Mouse (Mus musculus) spleen, postnatal 0 days (tissue): ENCODE measurements around the gene Gm9821. TPM values are rescaled to one million over a fixed set of nuclear protein-coding genes. Genes with fewer than 3 reads are reported as not detected.

Experiments used
- polyA plus RNA-seq: library from polyadenylated mRNA; unstranded; fragments of >200 nt; fragmentation: Nextera tagmentation; extraction: Ambion mirVana; gene quantifications from 2 replicates; pipeline ENCODE4 v1.2.1, GENCODE M21; 2015

The Gm9821 gene
- 1.1 TPM in 2 replicates for polyA plus RNA-seq

DNA sequence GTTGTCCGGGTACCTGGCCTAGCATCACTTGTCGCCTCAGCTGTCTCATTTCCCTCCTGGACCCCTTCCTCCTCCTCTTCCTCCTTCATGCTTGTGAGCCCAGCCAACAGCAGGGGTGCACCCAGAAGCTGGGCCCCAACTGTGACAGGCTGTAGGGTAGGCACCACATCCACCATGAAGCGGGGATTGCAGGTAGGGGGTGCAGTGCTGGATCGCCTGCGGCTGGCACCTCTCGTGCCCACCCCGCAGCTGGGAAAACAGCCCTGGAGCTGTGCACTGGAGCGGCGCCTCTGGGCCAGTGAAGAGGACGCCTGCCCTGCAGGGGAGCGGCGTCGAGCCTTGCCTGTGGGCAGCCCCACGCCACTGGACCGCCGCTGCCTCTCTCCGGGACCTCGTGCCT lies at the start of gene Gm9821:
Gm9821 (plus strand) TSS at position 221 of the 400 bp plus-strand sequence.

GRCm38 (mm10) chr2:91926949-91927348 lies 18.6 kb upstream of the Gm9821 start, which contains the start of gene Chrm4:
Gene Chrm4 (plus strand): TSS chr2:91927249.

GRCm38 (mm10) chr2:91932160-91932711 lies 13.3 kb upstream of the Gm9821 start, which contains the start of gene Mdk:
Gene Mdk (minus strand): TSS chr2:91932297.

GRCm38 (mm10) chr2:91975581-91976541 lies 30.4 kb downstream of the Gm9821 start, which contains the start of gene Dgkz:
Gene Dgkz (minus strand): TSS chr2:91975864.

Other genes with a start within 250 kb of the Gm9821 start
- 10.0 and 12.2 TPM in 2 replicates for gene Atg13, start 235.1 kb upstream of the Gm9821 start, polyA plus RNA-seq
- 6.7 and 9.3 TPM in 2 replicates for gene Harbi1, start 234.9 kb upstream of the Gm9821 start, polyA plus RNA-seq
- 5.9 and 6.6 TPM in 2 replicates for gene Ambra1, start 215.6 kb upstream of the Gm9821 start, polyA plus RNA-seq
- gene Chrm4, start 18.5 kb upstream of the Gm9821 start, polyA plus RNA-seq: 0.32 and 0.38 TPM in 2 replicates
- gene Mdk, start 13.4 kb upstream of the Gm9821 start, polyA plus RNA-seq: 74.6 and 106 TPM in 2 replicates
- 24.0 and 36.8 TPM in 2 replicates for gene Dgkz, start 30.2 kb downstream of the Gm9821 start, polyA plus RNA-seq
- gene Creb3l1, start 78.8 kb downstream of the Gm9821 start, polyA plus RNA-seq: 3.4 and 4.3 TPM in 2 replicates
- 6.1 and 9.4 TPM in 2 replicates for gene Phf21a, start 147.4 kb downstream of the Gm9821 start, polyA plus RNA-seq